Mouse (Mus musculus): ENCODE results near the gene Gm11239. TPM values are rescaled to one million over a fixed set of nuclear protein-coding genes. Genes with fewer than 3 reads are reported as not detected.
"Not testable (repeated sequence)": the region's sequence is repeated elsewhere in the genome, so short reads cannot be mapped to it uniquely, and the experiment has no call there.

Gm11239 gene
- not detected in 2 replicates for total RNA-seq (2015)
- not detected in 2 replicates for total RNA-seq (2017)

GRCm38 (mm10) chr4:73668054-73668453 is at the start of gene Gm11239:
Gene Gm11239 (plus strand): TSS chr4:73668354.
- ATAC-seq (ENCODE audit: poor library complexity, severe bottlenecking) = not testable (repeated sequence)

DNA sequence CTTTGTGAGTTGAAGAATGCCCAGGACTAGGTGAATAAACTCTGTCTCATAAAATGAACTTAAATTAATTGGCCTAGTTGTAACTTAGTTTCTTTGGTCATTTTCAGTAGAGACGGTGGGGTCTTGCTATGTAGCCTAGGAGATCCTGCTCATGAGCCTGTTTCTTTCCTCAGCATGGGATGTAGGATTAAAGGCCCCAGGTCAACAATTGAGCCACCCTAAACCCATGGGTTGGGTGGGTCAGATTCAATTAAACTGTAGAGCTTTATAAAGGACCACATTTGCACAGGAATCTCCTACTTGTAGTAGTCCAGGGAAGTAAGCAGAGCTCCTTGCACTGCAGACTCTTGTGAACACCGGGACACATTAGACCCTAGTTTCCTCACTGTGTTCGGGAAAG is 45.5 kb upstream of the Gm11239 start, which contains the start of gene Gm11237:
Gene Gm11237 (plus strand): TSS at position 301 of the 400 bp plus-strand sequence.
- ATAC-seq (ENCODE audit: poor library complexity, severe bottlenecking) = not testable (repeated sequence)

GRCm38 (mm10) chr4:73637821-73638220 is 30.3 kb upstream of the Gm11239 start, which contains the start of gene Gm11236:
Gene Gm11236 (plus strand): TSS chr4:73638121.
- ATAC-seq (ENCODE audit: poor library complexity, severe bottlenecking) = not testable (repeated sequence)

DNA sequence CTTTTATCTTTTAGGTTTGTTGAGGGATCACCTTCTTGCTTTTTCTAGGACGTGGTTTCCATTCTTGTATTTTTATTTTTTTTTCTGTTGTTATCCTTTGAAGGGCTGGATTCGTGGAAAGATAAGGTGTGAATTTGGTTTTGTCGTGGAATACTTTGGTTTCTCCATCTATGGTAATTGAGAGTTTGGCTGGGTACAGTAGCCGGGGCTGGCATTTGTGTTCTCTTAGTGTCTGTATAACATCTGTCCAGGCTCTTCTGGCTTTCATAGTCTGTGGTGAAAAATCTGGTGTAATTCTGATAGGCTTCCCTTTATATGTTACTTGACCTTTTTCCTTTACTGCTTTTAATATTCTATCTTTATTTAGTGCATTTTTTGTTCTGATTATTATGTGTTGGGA is 6.3 kb upstream of the Gm11239 start:
- ATAC-seq (ENCODE audit: poor library complexity, severe bottlenecking) = not testable (repeated sequence)

DNA sequence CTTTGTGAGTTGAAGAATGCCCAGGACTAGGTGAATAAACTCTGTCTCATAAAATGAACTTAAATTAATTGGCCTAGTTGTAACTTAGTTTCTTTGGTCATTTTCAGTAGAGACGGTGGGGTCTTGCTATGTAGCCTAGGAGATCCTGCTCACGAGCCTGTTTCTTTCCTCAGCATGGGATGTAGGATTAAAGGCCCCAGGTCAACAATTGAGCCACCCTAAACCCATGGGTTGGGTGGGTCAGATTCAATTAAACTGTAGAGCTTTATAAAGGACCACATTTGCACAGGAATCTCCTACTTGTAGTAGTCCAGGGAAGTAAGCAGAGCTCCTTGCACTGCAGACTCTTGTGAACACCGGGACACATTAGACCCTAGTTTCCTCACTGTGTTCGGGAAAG is 15.1 kb downstream of the Gm11239 start, which contains the start of gene Gm428:
Gene Gm428 (plus strand): TSS at position 301 of the 400 bp plus-strand sequence.
- not testable (repeated sequence) for ATAC-seq (ENCODE audit: poor library complexity, severe bottlenecking)

DNA sequence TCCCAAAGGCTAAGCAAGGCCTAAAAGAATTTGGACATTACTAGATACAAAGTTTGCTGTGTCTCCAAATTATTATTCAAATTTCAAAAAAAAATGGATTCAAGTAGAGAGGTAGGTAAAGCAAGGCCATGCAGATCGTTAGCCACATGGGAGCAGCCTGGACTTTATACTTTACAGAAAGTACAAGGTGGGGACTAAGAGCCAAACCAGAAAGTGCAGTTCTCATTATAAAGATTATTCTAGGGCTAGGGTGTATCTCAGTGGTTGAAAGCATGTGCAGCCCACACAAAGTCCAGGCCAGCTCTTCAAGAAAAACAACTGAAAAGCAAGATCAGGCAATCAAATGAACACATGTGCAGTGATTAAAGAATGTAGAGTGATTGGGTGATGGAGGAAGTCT is 50.6 kb downstream of the Gm11239 start:
- no peak for ATAC-seq (ENCODE audit: poor library complexity, severe bottlenecking)

DNA sequence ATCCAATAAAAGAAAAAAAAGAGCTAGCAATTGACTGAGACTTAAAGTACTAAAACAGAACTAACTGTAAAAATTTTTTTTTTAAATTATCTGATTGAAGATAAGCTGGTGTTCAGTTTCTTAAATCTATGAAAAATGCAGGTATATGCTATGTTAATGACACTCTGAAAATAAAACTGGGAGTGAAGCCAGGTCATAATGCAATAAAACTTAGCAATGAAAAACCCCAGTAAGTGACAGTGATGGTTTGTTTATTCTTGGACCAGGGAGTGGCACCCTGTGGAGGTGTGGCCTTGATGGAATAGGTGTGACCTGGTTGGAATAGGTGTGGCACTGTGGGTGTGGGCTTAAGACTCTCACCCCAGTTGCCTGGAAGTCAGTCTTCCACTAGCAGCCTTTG is 51.7 kb downstream of the Gm11239 start:
- no peak for ATAC-seq (ENCODE audit: poor library complexity, severe bottlenecking)

Other genes with a start within 250 kb of the Gm11239 start
- not detected in 2 replicates for gene Gm11238, start 60.5 kb upstream of the Gm11239 start, total RNA-seq (2015)
- not detected in 2 replicates for gene Gm11238, start 60.5 kb upstream of the Gm11239 start, total RNA-seq (2017)
- gene Gm11237, start 45.4 kb upstream of the Gm11239 start, total RNA-seq (2015) = not detected in 2 replicates
- not detected in 2 replicates for gene Gm11237, start 45.4 kb upstream of the Gm11239 start, total RNA-seq (2017)
- gene Gm11236, start 30.2 kb upstream of the Gm11239 start, total RNA-seq (2015) = not detected in 2 replicates
- gene Gm11236, start 30.2 kb upstream of the Gm11239 start, total RNA-seq (2017) = not detected in 2 replicates
- not detected in 2 replicates for gene Gm428, start 15.2 kb downstream of the Gm11239 start, total RNA-seq (2015)
- not detected in 2 replicates for gene Gm428, start 15.2 kb downstream of the Gm11239 start, total RNA-seq (2017)
- not detected in 2 replicates for gene Rasef, start 122.6 kb downstream of the Gm11239 start, total RNA-seq (2015)
- not detected in 2 replicates for gene Rasef, start 122.6 kb downstream of the Gm11239 start, total RNA-seq (2017)
- gene Gm11758, start 207.9 kb downstream of the Gm11239 start, total RNA-seq (2015) = not detected in 2 replicates
- not detected in 2 replicates for gene Gm11758, start 207.9 kb downstream of the Gm11239 start, total RNA-seq (2017)
- gene Gm11757, start 222.8 kb downstream of the Gm11239 start, total RNA-seq (2015) = not detected in 2 replicates
- not detected in 2 replicates for gene Gm11757, start 222.8 kb downstream of the Gm11239 start, total RNA-seq (2017)
- gene Gm13871, start 237.6 kb downstream of the Gm11239 start, total RNA-seq (2015) = not detected in 2 replicates
- not detected in 2 replicates for gene Gm13871, start 237.6 kb downstream of the Gm11239 start, total RNA-seq (2017)

Data from megakaryocyte, adult 5-6 weeks (primary cell).